ENCODE assay signal across 8 mouse cellular contexts in the genomic region with DNA sequence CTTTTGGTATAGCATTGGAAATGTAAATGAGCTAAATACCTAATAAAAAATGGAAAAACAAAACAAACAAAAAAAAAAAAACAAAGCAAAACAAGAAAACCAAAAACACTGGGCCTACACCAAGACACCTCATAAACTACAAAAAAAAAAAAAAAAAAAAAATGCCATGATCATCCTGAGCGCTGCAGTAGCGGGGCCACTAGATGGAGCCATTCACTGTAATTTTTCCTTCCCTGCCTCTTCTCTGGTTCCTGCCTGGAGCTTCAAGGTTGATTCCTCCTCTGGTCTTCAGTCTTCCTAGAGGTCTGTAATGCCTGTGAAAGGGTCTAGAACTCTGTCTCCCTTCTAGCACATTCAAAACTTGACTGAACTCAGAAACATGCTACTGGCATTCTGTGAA. TPM values are rescaled to one million over a fixed set of nuclear protein-coding genes. Genes with fewer than 3 reads are reported as not detected.
DNase-seq lines count a peak whose midpoint lies in the region; ATAC-seq lines count a peak whose summit lies in the region.

No protein-coding gene starts in this region.

- peak; percentile 28 for DNase-seq in 416B (ENCODE audit: low read depth)
- peak; percentile 13 to 70 for DNase-seq in adrenal gland, adult (ENCODE audit: inconsistent age in 2 of 2, low spot score in 1 of 2)
- DNase-seq in gastrocnemius, adult 18-20 months (ENCODE audit: low spot score): peak; percentile 6
- peak; percentile 46 for DNase-seq in induced T-regulatory cell, adult 2 months (ENCODE audit: low read depth)
- DNase-seq in left cerebral cortex, adult 18-20 months (ENCODE audit: low spot score in 2 of 2): peak; percentile 17 to 29
- peak; percentile 34 to 43 for DNase-seq in right cerebral cortex, adult 2 months (ENCODE audit: low spot score in 2 of 2)

- ATAC-seq in common myeloid progenitor, adult 5-6 weeks (replicated peaks; ENCODE audit: low read depth, poor library complexity, severe bottlenecking): peak; percentile 73
- ATAC-seq in megakaryocyte-erythroid progenitor cell, adult 5-6 weeks (replicated peaks; ENCODE audit: low FRiP score, low TSS enrichment, poor library complexity, severe bottlenecking): peak; percentile 67; the same call in 1 of the 2 replicates

RNA-seq across cellular contexts. Expression of a gene that starts 54.2 kb away (rescaled TPM):
- total RNA-seq in common myeloid progenitor, adult 5-6 weeks (2017): 151 and 155 TPM in 2 replicates
- 1 to 10 TPM; 2.8 to 3.1 TPM for total RNA-seq in gastrocnemius, adult 18-20 months (2021)
- total RNA-seq in left cerebral cortex, adult 18-20 months (2021): 1 to 10 TPM; 5.9 to 6.1 TPM
- 25.2 and 35.5 TPM in 2 replicates for total RNA-seq in megakaryocyte-erythroid progenitor cell, adult 5-6 weeks (2014; fragmentation: Nextera tagmentation)
- total RNA-seq in megakaryocyte-erythroid progenitor cell, adult 5-6 weeks (2017): 53.4 and 92.5 TPM in 2 replicates

Comparison
In these comparisons a context has a peak if more than half of its experiments do, and no peak if none do; other contexts are left out.
1. Peak in every context shown above with its lines: DNase-seq and ATAC-seq.